Mouse (Mus musculus) ZHBTc4 (cell line): ENCODE measurements around the gene Zbtb8a.
"Not testable (repeated sequence)": the region's sequence is repeated elsewhere in the genome, so short reads cannot be mapped to it uniquely, and the experiment has no call there.

ENCODE experiments used
- DNase-seq: peaks from one replicate; pipeline ENCODE4 v3.0.0-alpha.2; 2011; ENCODE audit warnings: low read depth, low spot score

Gene Zbtb8a

GRCm38 (mm10) chr4:129377601-129378390 is at the start of gene Zbtb8a:
Gene Zbtb8a (minus strand): TSS chr4:129378116.
- peak; percentile 65 for DNase-seq

GRCm38 (mm10) chr4:129418321-129418720 is 40.4 kb upstream of the Zbtb8a start:
- peak; percentile 64 for DNase-seq

- no peak for DNase-seq
Measured at GRCm38 (mm10) chr4:129416478-129416877, 38.6 kb upstream of the Zbtb8a start.

GRCm38 (mm10) chr4:129415892-129416291 is 38.0 kb upstream of the Zbtb8a start:
- no peak for DNase-seq

GRCm38 (mm10) chr4:129410991-129411390 is 33.1 kb upstream of the Zbtb8a start:
- no peak for DNase-seq

GRCm38 (mm10) chr4:129410532-129410931 is 32.6 kb upstream of the Zbtb8a start:
- not testable (repeated sequence) for DNase-seq

- DNase-seq = peak; percentile 85
Measured at GRCm38 (mm10) chr4:129406447-129406846, 28.5 kb upstream of the Zbtb8a start.

GRCm38 (mm10) chr4:129399813-129400212 is 21.9 kb upstream of the Zbtb8a start:
- DNase-seq = peak; percentile 51

GRCm38 (mm10) chr4:129396960-129397359 is 19.0 kb upstream of the Zbtb8a start:
- DNase-seq = no peak

GRCm38 (mm10) chr4:129394089-129394870 is 16.4 kb upstream of the Zbtb8a start:
- DNase-seq = peak; percentile 91

GRCm38 (mm10) chr4:129390936-129391557 is 13.1 kb upstream of the Zbtb8a start:
- no peak for DNase-seq

- DNase-seq = no peak
Measured at GRCm38 (mm10) chr4:129390216-129390743, 12.4 kb upstream of the Zbtb8a start.

GRCm38 (mm10) chr4:129388404-129388803 is 10.5 kb upstream of the Zbtb8a start:
- peak; percentile 37 for DNase-seq

- DNase-seq = no peak
Measured at GRCm38 (mm10) chr4:129386989-129387388, 9.1 kb upstream of the Zbtb8a start.

GRCm38 (mm10) chr4:129386269-129386946 is 8.5 kb upstream of the Zbtb8a start:
- DNase-seq = no peak

- DNase-seq = no peak
Measured at GRCm38 (mm10) chr4:129385685-129386084, 7.8 kb upstream of the Zbtb8a start.

- DNase-seq = peak; percentile 40
Measured at GRCm38 (mm10) chr4:129384440-129384839, 6.5 kb upstream of the Zbtb8a start.

- no peak for DNase-seq
Measured at GRCm38 (mm10) chr4:129383586-129383985, 5.7 kb upstream of the Zbtb8a start.

GRCm38 (mm10) chr4:129382488-129382887 is 4.6 kb upstream of the Zbtb8a start:
- peak; percentile 45 for DNase-seq

- peak; percentile 96 for DNase-seq
Measured at GRCm38 (mm10) chr4:129382029-129382428, 4.1 kb upstream of the Zbtb8a start.

- DNase-seq = peak; percentile 92
Measured at GRCm38 (mm10) chr4:129381148-129381547, 3.2 kb upstream of the Zbtb8a start.
